Mouse (Mus musculus): ENCODE results near the gene Map4k5.

The Map4k5 gene

DNA sequence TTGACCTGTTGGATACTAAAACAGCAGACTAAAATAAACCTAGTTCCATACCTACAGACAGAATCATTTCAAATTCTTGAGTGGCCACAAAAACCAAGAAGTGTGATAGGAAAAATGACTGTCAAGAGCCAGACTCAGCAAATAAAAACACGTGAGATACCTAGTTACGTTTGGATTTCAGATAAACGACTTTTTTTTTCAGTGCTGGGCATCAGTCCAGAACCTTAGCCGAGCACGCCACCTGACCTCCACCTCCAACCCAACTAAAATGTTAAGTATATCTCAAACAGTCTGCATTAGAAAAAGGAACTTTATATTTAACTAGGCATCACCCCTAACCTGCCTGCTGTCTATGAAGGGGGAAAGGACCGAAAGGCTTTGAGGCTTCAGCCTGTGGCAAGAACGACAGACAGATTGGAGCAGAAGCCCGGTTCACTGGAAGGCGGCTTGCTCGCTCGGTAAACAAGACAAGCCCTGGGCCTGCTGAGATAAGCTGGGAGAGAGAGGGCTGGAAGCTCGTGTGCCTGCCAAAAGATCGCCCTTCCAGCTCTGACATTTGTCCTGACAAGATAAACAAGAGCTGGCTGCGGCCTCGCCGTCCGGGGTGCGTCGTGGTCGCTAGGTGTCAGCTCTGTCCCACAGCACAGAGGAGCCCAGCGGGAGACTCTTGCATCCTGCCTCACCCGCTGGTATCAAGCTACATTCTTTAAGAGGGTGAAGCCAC is 135.4 kb downstream of the Map4k5 start:
- in situ Hi-C loops (cut with MseI, MboI) = loop anchor here (5.0 to 10.0 kb wide), 2 partner anchors 135 to 137 kb away; partner anchors contain the start of genes Atl1 (in 2 of the 2) and Map4k5 (in 2 of the 2)

DNA sequence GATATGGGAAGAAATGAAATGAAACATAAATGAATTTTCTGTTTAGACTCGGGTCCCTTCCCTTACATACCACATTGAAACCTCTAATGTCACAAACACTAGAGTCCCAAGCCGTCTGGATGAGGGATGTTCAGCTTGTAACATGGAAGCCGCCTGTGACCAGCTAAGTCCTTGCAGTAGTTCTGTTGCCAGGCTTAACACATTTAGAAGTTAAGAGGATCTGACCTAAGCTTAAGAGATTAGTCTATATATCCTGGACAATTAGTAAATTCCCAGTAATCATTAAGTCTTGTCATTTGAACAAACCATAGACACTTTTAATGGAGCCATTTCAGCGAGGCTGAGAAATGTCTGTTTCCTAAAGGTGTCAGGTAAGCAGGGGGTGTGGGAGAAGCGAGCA is 137.0 kb downstream of the Map4k5 start:
- in situ Hi-C loops (cut with MseI, MboI) = loop anchor here (5.0 to 10.0 kb wide), 2 partner anchors 136 to 139 kb away; partner anchors contain the start of genes Atl1 (in 2 of the 2) and Map4k5 (in 2 of the 2)

DNA sequence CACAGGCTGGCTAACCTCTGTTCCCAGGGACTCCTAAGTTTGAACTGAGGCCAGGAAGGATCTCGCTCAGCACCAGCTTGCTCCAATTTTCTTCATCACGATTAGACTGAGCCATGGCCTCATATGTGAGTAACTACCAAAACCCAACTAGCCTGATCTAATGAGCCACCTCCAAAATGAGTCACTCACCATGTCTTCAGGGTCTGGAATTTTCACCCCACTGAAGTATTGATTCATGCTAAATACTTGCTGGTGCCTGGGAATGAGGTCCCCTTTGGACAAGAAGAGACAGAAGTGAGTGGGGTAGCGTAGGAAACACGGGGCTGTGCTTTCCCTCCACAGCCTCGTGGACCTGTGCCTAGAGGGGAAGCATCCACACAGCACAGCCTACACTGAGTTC is 139.1 kb downstream of the Map4k5 start:
- in situ Hi-C loops (cut with MseI, MboI) = loop anchor here in 1 of 2 experiments (10.0 kb wide), 1 partner anchor 141 kb away; the partner anchor contains the start of genes Atl1 and Map4k5

Measured in mouse trophoblast stem cell (cell line).